Mouse (Mus musculus) MEL (cell line): ENCODE data around the gene Fhit. TPM values are rescaled to one million over a fixed set of nuclear protein-coding genes. Genes with fewer than 3 reads are reported as not detected.

ENCODE experiments used
- DNase-seq: peaks from one replicate; pipeline ENCODE4 v3.0.0; 2011; ENCODE audit warnings: low read depth, low spot score
- H3K27ac ChIP-seq: 2 replicates; pipeline ENCODE4 v1.5.1; 2012; ENCODE audit warnings: low read depth, mild to moderate bottlenecking, control low read depth, low read length, moderate library complexity; ENCODE audit not compliant: control insufficient read depth
- H3K27me3 ChIP-seq, 2 experiments: fragments of 150-350 bp in 1 of 2; sonication (generic) in 1 of 2; 2 replicates each; pipeline ENCODE4 v1.6.1; 2012; ENCODE audit warnings: low read length in 2 of 2, mild to moderate bottlenecking in 2 of 2, improper control_type of control experiment in 1 of 2, moderate library complexity in 1 of 2; ENCODE audit not compliant: insufficient read depth in 2 of 2, control insufficient read depth in 1 of 2
- H3K36me3 ChIP-seq, 2 experiments: 2 replicates each; pipeline ENCODE4 v1.6.1; 2012 to 2014; ENCODE audit warnings: low read length in 2 of 2, improper control_type of control experiment in 1 of 2, inconsistent platforms in 1 of 2, mild to moderate bottlenecking in 1 of 2; ENCODE audit not compliant: insufficient read depth in 2 of 2, control insufficient read depth in 1 of 2
- H3K4me1 ChIP-seq, 2 experiments: fragments of 150-350 bp in 1 of 2; sonication (generic) in 1 of 2; 2 replicates each; pipeline ENCODE4 v1.6.1; 2012; ENCODE audit warnings: low read length in 2 of 2, improper control_type of control experiment in 1 of 2, mild to moderate bottlenecking in 1 of 2; ENCODE audit not compliant: insufficient read depth in 2 of 2, control insufficient read depth in 1 of 2
- H3K4me3 ChIP-seq, 2 experiments: fragments of 150-350 bp in 1 of 2; sonication (generic) in 1 of 2; 2 replicates each; pipeline ENCODE4 v1.5.1; 2012; ENCODE audit warnings: low read depth in 2 of 2, low read length in 2 of 2, mild to moderate bottlenecking in 2 of 2, moderate library complexity in 2 of 2, control low read depth in 1 of 2, improper control_type of control experiment in 1 of 2; ENCODE audit not compliant: control insufficient read depth in 1 of 2, insufficient read depth in 1 of 2
- H3K79me2 ChIP-seq: 2 replicates; pipeline ENCODE4 v1.6.1; 2012; ENCODE audit warnings: mild to moderate bottlenecking, low read length, moderate library complexity; ENCODE audit not compliant: control insufficient read depth, poor library complexity, insufficient read depth
- H3K9ac ChIP-seq: 2 replicates; pipeline ENCODE4 v1.6.1; 2012; ENCODE audit warnings: low read depth, mild to moderate bottlenecking, control low read depth, low read length, moderate library complexity; ENCODE audit not compliant: control insufficient read depth, poor library complexity, severe bottlenecking
- H3K9me3 ChIP-seq: fragments of 150-350 bp; sonication (generic); replicated peaks from 2 replicates; pipeline ENCODE4 v1.6.1; 2012; ENCODE audit warnings: mild to moderate bottlenecking, low read length, improper control_type of control experiment, moderate library complexity; ENCODE audit not compliant: insufficient read depth
- BHLHE40 ChIP-seq: IDR thresholded peaks from 2 replicates; pipeline ENCODE4 v1.6.1; 2012; ENCODE audit warnings: low read depth, mild to moderate bottlenecking, inconsistent platforms, low read length, improper control_type of control experiment, borderline replicate concordance
- CHD2 ChIP-seq: IDR thresholded peaks from 2 replicates; pipeline ENCODE4 v1.6.1; 2011; ENCODE audit warnings: low read length, improper control_type of control experiment
- E2F4 ChIP-seq: IDR thresholded peaks from 2 replicates; pipeline ENCODE4 v1.6.1; 2011; ENCODE audit warnings: low read depth, low read length, improper control_type of control experiment, borderline replicate concordance
- ELF1 ChIP-seq: IDR thresholded peaks from 2 replicates; pipeline ENCODE4 v1.6.1; 2014; ENCODE audit warnings: low read depth, mild to moderate bottlenecking, inconsistent platforms, low read length, improper control_type of control experiment, moderate library complexity
- ETS1 ChIP-seq: IDR thresholded peaks from 2 replicates; pipeline ENCODE4 v1.6.1; 2012; ENCODE audit warnings: low read depth, mild to moderate bottlenecking, inconsistent platforms, low read length, improper control_type of control experiment, moderate library complexity
- HCFC1 ChIP-seq: IDR thresholded peaks from 2 replicates; pipeline ENCODE4 v1.6.1; 2012; ENCODE audit warnings: low read depth, mild to moderate bottlenecking, inconsistent platforms, low read length, improper control_type of control experiment, moderate library complexity
- JUND ChIP-seq: IDR thresholded peaks from 2 replicates; pipeline ENCODE4 v1.6.1; 2011; ENCODE audit warnings: low read depth, mild to moderate bottlenecking, improper control_type of control experiment, low read length
- KAT2A ChIP-seq: conservative IDR thresholded peaks from 2 replicates; pipeline ENCODE4 v1.6.1; 2012; ENCODE audit warnings: low read depth, low read length, improper control_type of control experiment, inconsistent platforms
- MAX ChIP-seq: IDR thresholded peaks from 2 replicates; pipeline ENCODE4 v1.6.1; 2011; ENCODE audit warnings: low read length, improper control_type of control experiment
- MYC ChIP-seq: IDR thresholded peaks from 2 replicates; pipeline ENCODE4 v1.6.1; 2011; ENCODE audit warnings: low read depth, mild to moderate bottlenecking, low read length, improper control_type of control experiment, moderate library complexity
- POLR2AphosphoS5 ChIP-seq: IDR thresholded peaks from 2 replicates; pipeline ENCODE4 v1.6.1; 2012; ENCODE audit warnings: low read depth, borderline replicate concordance, mild to moderate bottlenecking, inconsistent platforms, low read length, moderate library complexity, mixed read lengths
- RAD21 ChIP-seq: IDR thresholded peaks from 2 replicates; pipeline ENCODE4 v1.6.1; 2011; ENCODE audit warnings: mild to moderate bottlenecking, low read depth, low read length, improper control_type of control experiment
- RCOR1 ChIP-seq: IDR thresholded peaks from 2 replicates; pipeline ENCODE4 v1.6.1; 2012; ENCODE audit warnings: low read depth, mild to moderate bottlenecking, inconsistent platforms, low read length, improper control_type of control experiment
- SMC3 ChIP-seq: IDR thresholded peaks from 2 replicates; pipeline ENCODE4 v1.6.1; 2011; ENCODE audit warnings: low read depth, low read length, improper control_type of control experiment
- TBP ChIP-seq: IDR thresholded peaks from 2 replicates; pipeline ENCODE4 v1.8.0; 2011; ENCODE audit warnings: low read depth, low read length, improper control_type of control experiment
- TCF12 ChIP-seq: IDR thresholded peaks from 2 replicates; pipeline ENCODE4 v1.6.1; 2014; ENCODE audit warnings: low read depth, mild to moderate bottlenecking, inconsistent platforms, low read length, improper control_type of control experiment, moderate library complexity
- UBTF ChIP-seq: IDR thresholded peaks from 2 replicates; pipeline ENCODE4 v1.6.1; 2012; ENCODE audit warnings: low read depth, mild to moderate bottlenecking, inconsistent platforms, low read length, improper control_type of control experiment, moderate library complexity, borderline replicate concordance; ENCODE audit not compliant: insufficient read depth
- USF1 ChIP-seq: IDR thresholded peaks from 2 replicates; pipeline ENCODE4 v1.6.1; 2014; ENCODE audit warnings: low read depth, mild to moderate bottlenecking, inconsistent platforms, low read length, improper control_type of control experiment, moderate library complexity
- ZKSCAN1 ChIP-seq: IDR thresholded peaks from 2 replicates; pipeline ENCODE4 v1.6.1; 2012; ENCODE audit warnings: low read depth, mild to moderate bottlenecking, inconsistent platforms, low read length, improper control_type of control experiment, moderate library complexity
- ZMIZ1 ChIP-seq: IDR thresholded peaks from 2 replicates; pipeline ENCODE4 v1.6.1; 2012; ENCODE audit warnings: low read depth, mild to moderate bottlenecking, inconsistent platforms, low read length, improper control_type of control experiment, moderate library complexity
- ZNF384 ChIP-seq: IDR thresholded peaks from 2 replicates; pipeline ENCODE4 v1.6.1; 2012; ENCODE audit warnings: low read depth, mild to moderate bottlenecking, inconsistent platforms, low read length, improper control_type of control experiment
- polyA plus RNA-seq, 2 experiments: library from polyadenylated mRNA; stranded (reverse) in 1 of 2; unstranded in 1 of 2; fragments of >175 nt in 1 of 2; fragments of >200 nt in 1 of 2; gene quantifications; 2 replicates each; pipeline versions ENCODE4 v1.2.1 to v1.2.4; 2012; ENCODE audit warnings: low replicate concordance in 2 of 2, low read depth in 1 of 2; ENCODE audit not compliant: insufficient read length in 2 of 2, insufficient read depth in 1 of 2, missing spikeins in 1 of 2
- total RNA-seq: library from RNA; depleted of rRNA; stranded (reverse); fragments of 300-350 nt; gene quantifications from 2 replicates; pipeline ENCODE4 v1.2.3, GENCODE M21; 2012

Gene Fhit
- total and polyA plus RNA-seq, 3 experiments, result 0.77 to 1.3 TPM; not detected in 1

- no peak overlapping the region for H3K9ac ChIP-seq
- no peaks in the 10 kb centered on the region for H3K4me1 ChIP-seq
- TF ChIP-seq ELF1 (no peak), MAX (no peak), E2F4 (no peak), BHLHE40 (no peak), POLR2AphosphoS5 (no peak), UBTF (no peak), TCF12 (no peak), ZMIZ1 (no peak), ZNF384 (no peak), TBP (no peak), MYC (no peak), KAT2A (no peak), USF1 (no peak), SMC3 (no peak), ZKSCAN1 (no peak), RCOR1 (no peak), JUND (no peak), CHD2 (no peak), ETS1 (no peak), RAD21 (no peak)
- no peak overlapping the region for H3K4me3 ChIP-seq
- no peak for DNase-seq
- H3K27ac ChIP-seq, result no peak overlapping the region
- H3K79me2 ChIP-seq, result no peaks in the 10 kb centered on the region
- H3K27me3 ChIP-seq, result no peaks in the 10 kb centered on the region
- no peaks in the 10 kb centered on the region for H3K36me3 ChIP-seq
- no peaks in the 10 kb centered on the region for H3K9me3 ChIP-seq
Measured at GRCm38 (mm10) chr14:9556333-9556732, 1605.5 kb downstream of the Fhit start.

GRCm38 (mm10) chr14:9555807-9556206, 1606.0 kb downstream of the Fhit start:
- no peak overlapping the region for H3K4me3 ChIP-seq
- DNase-seq, result no peak
- H3K9me3 ChIP-seq, result no peaks in the 10 kb centered on the region
- no peaks in the 10 kb centered on the region for H3K4me1 ChIP-seq
- no peaks in the 10 kb centered on the region for H3K79me2 ChIP-seq
- H3K36me3 ChIP-seq, result no peaks in the 10 kb centered on the region
- no peak overlapping the region for H3K9ac ChIP-seq
- TF ChIP-seq USF1 (no peak), HCFC1 (no peak), TBP (no peak)
- H3K27me3 ChIP-seq, result no peaks in the 10 kb centered on the region
- H3K27ac ChIP-seq, result no peak overlapping the region
